Mouse (Mus musculus): Measurements from ENCODE around the gene Mki67. TPM values are rescaled to one million over a fixed set of nuclear protein-coding genes. Genes with fewer than 3 reads are reported as not detected.

The Mki67 gene
- total and polyA plus RNA-seq, 2 experiments from 2014 or later: 10.8 to 29.4 TPM

GRCm38 (mm10) chr7:135650061-135650460 lies 66.1 kb downstream of the Mki67 start:
- Histone ChIP-seq H3K27ac (no peak overlapping the region), H3K4me3 (ENCODE audit: low read length) (no peak overlapping the region), H3K27me3 (ENCODE audit: insufficient read depth, low read length) (no peaks in the 10 kb centered on the region), H3K4me1 (ENCODE audit: insufficient read depth, low read length) (no peaks in the 10 kb centered on the region), H3K9me3 (ENCODE audit: low read length) (no peaks in the 10 kb centered on the region), H3K36me3 (ENCODE audit: insufficient read depth, low read length) (no peaks in the 10 kb centered on the region), H3K4me2 (ENCODE audit: low read depth, low read length) (no peak overlapping the region), H3K9ac (replicated peaks; ENCODE audit: low read length) (no peak overlapping the region)
- TF ChIP-seq CTCF (IDR thresholded peaks at IDR 0.05; ENCODE audit: low read depth): no peak
- DNase-seq (ENCODE audit: low spot score) (no peak), ATAC-seq (no peak)
- WGBS: 88% methylated on average over 5 of the region's 5 CpGs

DNA sequence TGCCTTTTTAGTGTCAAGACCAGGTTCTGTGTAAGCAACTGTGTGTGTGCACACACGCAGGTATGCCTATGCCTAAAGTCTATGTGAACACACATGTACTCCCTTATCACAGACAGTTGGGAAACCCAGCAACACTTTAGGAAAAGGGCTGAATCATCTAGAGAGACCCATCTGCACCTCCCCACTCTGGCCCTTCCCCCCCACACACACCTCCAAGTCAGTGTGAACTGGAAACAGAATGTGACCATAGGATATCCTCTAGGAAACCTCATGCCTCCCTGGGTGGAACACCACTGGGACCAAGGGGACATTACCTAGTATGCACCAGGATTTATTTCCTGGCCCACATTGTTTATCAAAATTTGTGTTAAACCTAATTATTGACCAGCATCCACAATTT lies 66.9 kb downstream of the Mki67 start:
- H3K36me3 ChIP-seq (ENCODE audit: insufficient read depth, low read length): no peaks in the 10 kb centered on the region
- WGBS: 94% methylated on average over 1 of the region's 1 CpGs
- H3K4me2 ChIP-seq (ENCODE audit: low read depth, low read length): no peak overlapping the region
- ATAC-seq: no peak
- H3K27ac ChIP-seq: no peak overlapping the region
- no peak overlapping the region for H3K9ac ChIP-seq (replicated peaks; ENCODE audit: low read length)
- no peak overlapping the region for H3K4me3 ChIP-seq (ENCODE audit: low read length)
- H3K27me3 ChIP-seq (ENCODE audit: insufficient read depth, low read length): no peaks in the 10 kb centered on the region
- H3K9me3 ChIP-seq (ENCODE audit: low read length): no peaks in the 10 kb centered on the region
- TF ChIP-seq CTCF (IDR thresholded peaks at IDR 0.05; ENCODE audit: low read depth): no peak
- no peaks in the 10 kb centered on the region for H3K4me1 ChIP-seq (ENCODE audit: insufficient read depth, low read length)
- no peak for DNase-seq (ENCODE audit: low spot score)

- ATAC-seq (no peak), DNase-seq (ENCODE audit: low spot score) (no peak)
- H3K9me3 ChIP-seq (ENCODE audit: low read length): no peaks in the 10 kb centered on the region
- no peaks in the 10 kb centered on the region for H3K27me3 ChIP-seq (ENCODE audit: insufficient read depth, low read length)
- no peak overlapping the region for H3K27ac ChIP-seq
- TF ChIP-seq CTCF (IDR thresholded peaks at IDR 0.05; ENCODE audit: low read depth): no peak
- H3K9ac ChIP-seq (replicated peaks; ENCODE audit: low read length): no peak overlapping the region
- no peak overlapping the region for H3K4me2 ChIP-seq (ENCODE audit: low read depth, low read length)
- WGBS: 89% methylated on average over 8 of the region's 8 CpGs
- H3K4me3 ChIP-seq (ENCODE audit: low read length): no peak overlapping the region
- no peaks in the 10 kb centered on the region for H3K4me1 ChIP-seq (ENCODE audit: insufficient read depth, low read length)
- no peaks in the 10 kb centered on the region for H3K36me3 ChIP-seq (ENCODE audit: insufficient read depth, low read length)
Observed at GRCm38 (mm10) chr7:135648821-135649220, 67.3 kb downstream of the Mki67 start.

DNA sequence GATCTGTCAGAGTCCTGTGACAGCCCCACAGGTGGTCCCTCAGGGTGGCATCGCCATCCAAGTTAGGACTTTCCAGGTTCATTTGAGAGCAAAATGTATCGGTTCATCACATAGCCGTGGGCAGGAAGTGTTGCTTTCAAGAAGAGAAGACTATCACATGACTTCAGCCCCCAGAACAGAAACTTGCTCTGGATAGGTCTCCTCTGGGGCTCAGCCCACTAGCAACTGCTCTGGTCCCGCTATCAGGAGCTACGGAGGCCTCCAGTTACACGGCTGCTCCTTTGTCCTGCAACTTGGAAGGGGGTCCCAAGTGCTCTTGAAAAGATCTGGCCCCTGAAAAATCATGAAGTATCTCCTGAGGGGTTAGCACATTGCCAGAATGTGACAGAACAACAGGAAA lies 69.2 kb downstream of the Mki67 start:
- 76% methylated on average over 6 of the region's 6 CpGs for WGBS
- no peak overlapping the region for H3K9ac ChIP-seq (replicated peaks; ENCODE audit: low read length)
- no peak for TF ChIP-seq CTCF (IDR thresholded peaks at IDR 0.05; ENCODE audit: low read depth)
- no peaks in the 10 kb centered on the region for H3K27me3 ChIP-seq (ENCODE audit: insufficient read depth, low read length)
- ATAC-seq (no peak), DNase-seq (ENCODE audit: low spot score) (no peak)
- no peaks in the 10 kb centered on the region for H3K4me1 ChIP-seq (ENCODE audit: insufficient read depth, low read length)
- no peaks in the 10 kb centered on the region for H3K36me3 ChIP-seq (ENCODE audit: insufficient read depth, low read length)
- no peak overlapping the region for H3K27ac ChIP-seq
- no peak overlapping the region for H3K4me3 ChIP-seq (ENCODE audit: low read length)
- no peak overlapping the region for H3K4me2 ChIP-seq (ENCODE audit: low read depth, low read length)
- H3K9me3 ChIP-seq (ENCODE audit: low read length): no peaks in the 10 kb centered on the region

- 80% methylated on average over 1 of the region's 1 CpGs for WGBS
- H3K9ac ChIP-seq (replicated peaks; ENCODE audit: low read length): no peak overlapping the region
Observed at GRCm38 (mm10) chr7:135644452-135644851, 71.7 kb downstream of the Mki67 start.

DNA sequence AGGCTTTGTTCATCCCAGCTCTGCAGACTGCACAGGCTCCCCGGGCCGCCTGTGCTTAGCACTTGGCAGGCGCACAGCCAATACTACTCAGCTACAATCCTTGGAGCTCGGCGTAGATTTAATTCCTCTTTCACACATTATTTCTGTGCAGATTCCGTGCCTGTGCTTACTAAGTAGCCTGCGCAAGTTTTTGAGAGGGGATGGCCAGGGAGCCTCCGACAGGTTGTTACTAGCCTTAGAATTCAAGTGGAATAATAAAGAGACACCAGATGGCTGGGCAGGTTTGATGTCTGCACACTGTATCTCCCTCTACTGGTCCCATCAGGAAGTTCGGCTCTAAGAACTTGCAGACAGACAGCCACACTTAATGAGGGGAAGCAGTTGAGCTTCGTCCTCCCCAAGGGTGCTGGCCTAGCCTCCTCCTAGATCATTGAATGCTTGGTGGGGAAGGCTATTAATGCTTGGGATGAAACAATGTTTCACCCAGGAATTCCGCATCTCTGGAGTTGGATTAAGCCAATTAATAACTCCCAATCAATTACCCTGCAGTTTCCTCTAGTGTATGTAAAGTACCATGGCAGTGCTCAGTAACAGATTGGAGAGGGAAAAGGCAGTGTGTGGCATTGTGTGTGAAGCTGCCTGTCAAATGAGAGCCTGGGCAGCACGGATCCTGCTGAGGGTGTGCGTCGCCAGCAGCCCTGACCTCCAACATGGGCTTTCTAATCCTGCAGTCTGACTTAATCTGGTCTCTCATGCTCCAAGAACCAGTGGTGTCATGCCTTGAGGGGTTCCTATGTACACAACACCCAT lies 74.3 kb downstream of the Mki67 start:
- Histone ChIP-seq H3K36me3 (ENCODE audit: insufficient read depth, low read length) (no peaks in the 10 kb centered on the region), H3K4me3 (ENCODE audit: low read length) (no peak overlapping the region), H3K4me2 (ENCODE audit: low read depth, low read length) (peak overlapping the region; percentile 34; the same call in 1 of the 2 replicates), H3K27ac (peak overlapping the region; percentile 32; the same call in 1 of the 2 replicates), H3K4me1 (ENCODE audit: insufficient read depth, low read length) (no peaks in the 10 kb centered on the region; the same call in 1 of the 2 replicates), H3K9ac (replicated peaks; ENCODE audit: low read length) (no peak overlapping the region), H3K27me3 (ENCODE audit: insufficient read depth, low read length) (no peaks in the 10 kb centered on the region), H3K9me3 (ENCODE audit: low read length) (no peaks in the 10 kb centered on the region)
- TF ChIP-seq CTCF (IDR thresholded peaks at IDR 0.05; ENCODE audit: low read depth): peak; percentile 85
- ATAC-seq: peak; percentile 73
- peak; percentile 86 for DNase-seq (ENCODE audit: low spot score)
- 35% methylated on average over 14 of the region's 14 CpGs for WGBS

More at GRCm38 (mm10) chr7:135644452-135644851, 71.7 kb downstream of the Mki67 start:
- no peak overlapping the region for H3K4me3 ChIP-seq (ENCODE audit: low read length)
- TF ChIP-seq CTCF (IDR thresholded peaks at IDR 0.05; ENCODE audit: low read depth): no peak
- ATAC-seq (no peak), DNase-seq (ENCODE audit: low spot score) (no peak)
- H3K27me3 ChIP-seq (ENCODE audit: insufficient read depth, low read length): no peaks in the 10 kb centered on the region
- no peaks in the 10 kb centered on the region for H3K9me3 ChIP-seq (ENCODE audit: low read length)
- no peak overlapping the region for H3K4me2 ChIP-seq (ENCODE audit: low read depth, low read length)
- no peaks in the 10 kb centered on the region for H3K4me1 ChIP-seq (ENCODE audit: insufficient read depth, low read length)
- H3K27ac ChIP-seq: no peak overlapping the region
- no peaks in the 10 kb centered on the region for H3K36me3 ChIP-seq (ENCODE audit: insufficient read depth, low read length)

Other genes starting within 250 kb of the Mki67 start
- not detected in 2 replicates for gene Clrn3, start 187.7 kb downstream of the Mki67 start, total RNA-seq (2014; rRNA removed)
- not detected in 2 replicates for gene Clrn3, start 187.7 kb downstream of the Mki67 start, polyA plus RNA-seq (2015; fragmentation: Nextera tagmentation; extraction: Ambion mirVana)
- gene Ptpre, start 178.9 kb downstream of the Mki67 start, total RNA-seq (2014; rRNA removed): 12.4 and 13.5 TPM in 2 replicates
- gene Ptpre, start 178.9 kb downstream of the Mki67 start, polyA plus RNA-seq (2015; fragmentation: Nextera tagmentation; extraction: Ambion mirVana): 8.0 and 8.2 TPM in 2 replicates